In the genomic region with DNA sequence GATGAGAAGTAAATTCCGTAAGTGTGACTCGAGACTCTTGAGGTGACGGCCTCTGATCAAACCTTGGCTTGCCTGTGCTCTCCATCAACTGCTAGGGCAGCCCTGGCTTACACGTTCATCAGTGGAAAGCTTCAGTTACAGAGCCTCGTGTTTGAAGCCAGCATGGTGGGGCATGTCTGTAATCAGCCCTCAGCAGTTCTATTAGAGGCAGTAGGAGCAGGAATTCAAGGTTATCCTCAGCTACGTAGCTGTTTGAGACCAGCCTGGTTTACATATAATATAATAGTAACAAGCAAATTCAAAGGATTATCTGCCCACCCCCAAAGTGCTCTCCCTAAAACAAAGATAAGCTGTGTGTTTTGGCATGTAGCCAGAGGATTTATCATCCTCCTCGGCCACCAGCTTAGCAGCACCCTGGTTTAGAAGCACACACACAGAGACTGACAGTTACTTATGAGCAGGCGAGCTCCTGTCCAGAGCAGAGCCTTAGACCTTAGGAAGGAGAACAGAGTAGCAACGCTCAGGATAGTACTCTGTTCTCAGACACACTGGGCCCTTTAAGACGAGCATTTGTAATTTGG, we compare ENCODE assay signal across 27 mouse cellular contexts. TPM values are rescaled to one million over a fixed set of nuclear protein-coding genes. Genes with fewer than 3 reads are reported as not detected.
DNase-seq lines count a peak whose midpoint lies in the region; ATAC-seq lines count a peak whose summit lies in the region.
"Had no signal": no experiment of that assay in that cellular context is flagged by ENCODE, and none has a peak within 500 bp of the region (broad histone marks: within the 10 kb centered on the region; RNA-seq: fewer than 3 reads in every experiment).

No protein-coding gene starts in this region.

- WGBS in liver, embryonic 16.5 days (ENCODE audit: insufficient replicate concordance): 46% methylated on average over 10 of the region's 10 CpGs

- peak; percentile 66 for DNase-seq in retina, adult 2 months (ENCODE audit: low read depth, low spot score)
- DNase-seq in retina, embryonic 14.5 days (ENCODE audit: low spot score): no peak
- peak; percentile 50 for DNase-seq in retina, postnatal 7 days (ENCODE audit: low read depth, low spot score)
- no peak for DNase-seq in heart, adult 11 months
- DNase-seq: adrenal gland, adult 8-10 months; cerebellum, adult 11 months; cerebellum, adult 9-10 months; cerebellum, postnatal 36 days; forebrain, postnatal 0 days; kidney, adult 18-20 months; kidney, postnatal 36 days; lung, postnatal 4 days; midbrain, embryonic 14.5 days; right cerebral cortex, postnatal 25 days; thymus, adult 18-20 months; thymus, postnatal 25 days had no signal

- H3K27me3 ChIP-seq in liver, embryonic 16.5 days (ENCODE audit: control insufficient read depth, insufficient read depth, low read depth, low read length): no peaks in the 10 kb centered on the region
- H3K27me3 ChIP-seq: embryonic facial prominence, embryonic 13.5 days; forebrain, embryonic 12.5 days; limb, embryonic 15.5 days had no signal

- no peak overlapping the region for H3K4me3 ChIP-seq in liver, embryonic 16.5 days (ENCODE audit: low read depth, low read length)
- H3K4me3 ChIP-seq: embryonic facial prominence, embryonic 13.5 days; erythroblast, embryonic 14.5 days; forebrain, embryonic 12.5 days; layer of hippocampus, adult 2 months; limb, embryonic 10.5 days; limb, embryonic 15.5 days had no signal

- peaks cover 10% of the 10 kb centered on the region; the same call in 1 of the 2 replicates for H3K4me1 ChIP-seq in liver, embryonic 16.5 days (ENCODE audit: control insufficient read depth, low read depth, low read length)
- H3K4me1 ChIP-seq: embryonic facial prominence, embryonic 13.5 days; forebrain, embryonic 12.5 days; limb, embryonic 10.5 days; limb, embryonic 15.5 days had no signal

- peaks cover 53% of the 10 kb centered on the region for H3K36me3 ChIP-seq in liver, embryonic 16.5 days (ENCODE audit: control insufficient read depth, insufficient read depth)

- no peaks in the 10 kb centered on the region for H3K9me3 ChIP-seq in liver, embryonic 16.5 days (replicated peaks; ENCODE audit: control insufficient read depth, low read length)
- H3K9me3 ChIP-seq: embryonic facial prominence, embryonic 13.5 days; forebrain, embryonic 12.5 days; limb, embryonic 10.5 days; limb, embryonic 15.5 days had no signal

- H3K4me2 ChIP-seq in liver, embryonic 16.5 days (ENCODE audit: low read depth, low read length): no peak overlapping the region
- H3K4me2 ChIP-seq: embryonic facial prominence, embryonic 13.5 days; forebrain, embryonic 12.5 days; limb, embryonic 15.5 days had no signal

- peak; percentile 59; the same call in 1 of the 2 replicates for ATAC-seq in common myeloid progenitor, adult 5-6 weeks (replicated peaks; ENCODE audit: low read depth, poor library complexity, severe bottlenecking)
- ATAC-seq in liver, embryonic 16.5 days (ENCODE audit: low read depth): peak; percentile 75
- no peak for ATAC-seq in monocyte, adult 5-6 weeks (replicated peaks; ENCODE audit: insufficient number of reproducible peaks, low FRiP score, low TSS enrichment, poor library complexity, severe bottlenecking)
- ATAC-seq: CD4-positive, CD25-positive, alpha-beta regulatory T cell, adult 4 months; forebrain, postnatal 0 days; hindbrain, embryonic 16.5 days had no signal

- no peak overlapping the region for H3K27ac ChIP-seq in liver, embryonic 16.5 days (ENCODE audit: low read length)
- H3K27ac ChIP-seq: embryonic facial prominence, embryonic 13.5 days; forebrain, embryonic 12.5 days; layer of hippocampus, adult 2 months; limb, embryonic 10.5 days; limb, embryonic 15.5 days had no signal

- no peak overlapping the region for H3K9ac ChIP-seq in liver, embryonic 16.5 days (ENCODE audit: low read depth, low read length)
- H3K9ac ChIP-seq: embryonic facial prominence, embryonic 13.5 days; forebrain, embryonic 12.5 days; forebrain, postnatal 0 days; limb, embryonic 15.5 days had no signal

RNA-seq across cellular contexts. Expression of gene 2810004N23Rik, which starts 16.1 kb away (rescaled TPM):
- total RNA-seq in common myeloid progenitor, adult 5-6 weeks (2017): 69.2 and 77.3 TPM in 2 replicates
- polyA plus RNA-seq in liver, embryonic 16.5 days (2015; fragmentation: Nextera tagmentation; extraction: Ambion mirVana): 14.7 and 16.9 TPM in 2 replicates
- 26.0 to 39.2 TPM (median 27.4 TPM) in 3 replicates for total RNA-seq in monocyte, adult 5-6 weeks (2017)

RNA-seq across cellular contexts. Expression of gene Gnpat, which starts 16.2 kb away (rescaled TPM):
- total RNA-seq in common myeloid progenitor, adult 5-6 weeks (2017): 69.3 and 90.7 TPM in 2 replicates
- 33.8 and 34.8 TPM in 2 replicates for polyA plus RNA-seq in liver, embryonic 16.5 days (2015; fragmentation: Nextera tagmentation; extraction: Ambion mirVana)
- 37.0 to 58.8 TPM (median 41.2 TPM) in 3 replicates for total RNA-seq in monocyte, adult 5-6 weeks (2017)

RNA-seq across cellular contexts. Expression of gene Exoc8, which starts 18.5 kb away (rescaled TPM):
- 15.2 and 16.2 TPM in 2 replicates for total RNA-seq in common myeloid progenitor, adult 5-6 weeks (2017)
- polyA plus RNA-seq in liver, embryonic 16.5 days (2015; fragmentation: Nextera tagmentation; extraction: Ambion mirVana): 3.1 and 3.6 TPM in 2 replicates
- total RNA-seq in monocyte, adult 5-6 weeks (2017): 12.3 to 19.4 TPM (median 13.2 TPM) in 3 replicates

RNA-seq across cellular contexts. Expression of gene Sprtn, which starts 18.6 kb away (rescaled TPM):
- total RNA-seq in common myeloid progenitor, adult 5-6 weeks (2017): 25.7 and 26.8 TPM in 2 replicates
- 4.8 and 4.9 TPM in 2 replicates for polyA plus RNA-seq in liver, embryonic 16.5 days (2015; fragmentation: Nextera tagmentation; extraction: Ambion mirVana)
- 15.5 to 26.7 TPM (median 22.1 TPM) in 3 replicates for total RNA-seq in monocyte, adult 5-6 weeks (2017)

Comparison
In these comparisons a context has a peak if more than half of its experiments do, and no peak if none do; other contexts are left out.
1. DNase-seq: peak in retina, adult 2 months (single experiment) and retina, postnatal 7 days (single experiment); none in retina, embryonic 14.5 days (single experiment) and heart, adult 11 months (single experiment).